Mouse (Mus musculus): ENCODE data around the gene Abhd12. TPM values are rescaled to one million over a fixed set of nuclear protein-coding genes. Genes with fewer than 3 reads are reported as not detected.

Abhd12 gene
- polyA plus RNA-seq, 1 experiment from 2014 or later: 44.1 TPM

DNA sequence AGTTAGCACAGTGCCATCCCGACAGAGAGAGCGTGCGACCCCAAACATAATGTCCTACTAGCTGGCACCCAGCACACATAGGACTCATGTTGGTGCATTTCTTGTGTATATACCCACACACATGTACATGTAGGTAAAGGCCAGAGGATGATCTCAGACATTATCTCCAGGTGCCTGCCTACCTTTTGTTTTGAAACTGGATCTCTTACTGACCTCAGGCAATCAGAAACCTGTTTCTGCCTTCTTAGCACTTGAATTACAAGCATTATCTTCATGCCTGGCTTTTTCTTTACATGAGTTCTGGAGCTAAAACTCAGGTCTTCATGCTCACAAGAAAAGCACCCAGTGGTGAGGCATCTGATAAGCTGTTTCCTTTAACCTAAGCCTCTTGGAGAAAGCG is 68.6 kb downstream of the Abhd12 start:
- Histone ChIP-seq H3K27ac (replicated peaks in 1 of 2; ENCODE audit: control insufficient read depth in 1 of 2, insufficient read depth in 1 of 2, low read depth in 2 of 2, low read length in 2 of 2) (no peak overlapping the region), H3K4me1 (ENCODE audit: control insufficient read depth in 2 of 2, insufficient read depth in 2 of 2, low read length in 2 of 2) (no peaks in the 10 kb centered on the region), H3K4me3 (ENCODE audit: control insufficient read depth in 1 of 2, insufficient read depth in 1 of 2, low read depth in 1 of 2, low read length in 2 of 2) (no peak overlapping the region), H3K4me2 (ENCODE audit: low read length) (no peak overlapping the region), H3K9me3 (ENCODE audit: control insufficient read depth, low read length) (no peaks in the 10 kb centered on the region), H3K9ac (ENCODE audit: low read length) (no peak overlapping the region), H3K27me3 (ENCODE audit: control insufficient read depth, insufficient read depth, low read length) (no peaks in the 10 kb centered on the region), H3K36me3 (ENCODE audit: control insufficient read depth, insufficient read depth, low read length) (peaks cover 56% of the 10 kb centered on the region)
- 91% methylated on average over 4 of the region's 4 CpGs for WGBS
- no peak for ATAC-seq (ENCODE audit: insufficient number of reproducible peaks, insufficient read depth, low FRiP score, low read depth)

DNA sequence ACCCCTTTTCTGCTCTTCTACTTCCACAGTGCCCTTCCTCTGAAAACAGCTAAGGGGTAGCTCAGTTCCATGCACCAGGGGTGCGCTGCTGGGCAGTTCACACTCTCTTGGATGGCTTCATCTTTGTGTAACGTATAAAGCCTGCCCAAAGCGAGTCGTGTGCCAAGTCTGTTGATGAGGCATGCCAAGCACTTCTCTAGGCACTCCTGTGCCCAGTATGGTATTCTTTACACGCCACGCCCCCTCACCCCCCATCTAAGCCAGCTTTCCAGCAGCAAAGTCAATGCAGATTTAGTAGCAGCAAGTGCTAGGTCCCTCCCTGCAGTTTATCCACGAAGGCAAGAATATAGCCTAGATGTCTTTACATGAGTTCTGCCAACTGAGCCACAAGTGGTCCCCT is 69.9 kb downstream of the Abhd12 start:
- Histone ChIP-seq H3K27me3 (ENCODE audit: control insufficient read depth, insufficient read depth, low read length) (no peaks in the 10 kb centered on the region), H3K9me3 (ENCODE audit: control insufficient read depth, low read length) (no peaks in the 10 kb centered on the region), H3K4me1 (ENCODE audit: control insufficient read depth in 2 of 2, insufficient read depth in 2 of 2, low read length in 2 of 2) (no peaks in the 10 kb centered on the region), H3K4me3 (ENCODE audit: control insufficient read depth in 1 of 2, insufficient read depth in 1 of 2, low read depth in 1 of 2, low read length in 2 of 2) (no peak overlapping the region), H3K27ac (replicated peaks in 1 of 2; ENCODE audit: control insufficient read depth in 1 of 2, insufficient read depth in 1 of 2, low read depth in 2 of 2, low read length in 2 of 2) (no peak overlapping the region), H3K36me3 (ENCODE audit: control insufficient read depth, insufficient read depth, low read length) (peaks cover 69% of the 10 kb centered on the region), H3K4me2 (ENCODE audit: low read length) (no peak overlapping the region), H3K9ac (ENCODE audit: low read length) (no peak overlapping the region)
- 82% methylated on average over 7 of the region's 7 CpGs for WGBS
- no peak for ATAC-seq (ENCODE audit: insufficient number of reproducible peaks, insufficient read depth, low FRiP score, low read depth)

DNA sequence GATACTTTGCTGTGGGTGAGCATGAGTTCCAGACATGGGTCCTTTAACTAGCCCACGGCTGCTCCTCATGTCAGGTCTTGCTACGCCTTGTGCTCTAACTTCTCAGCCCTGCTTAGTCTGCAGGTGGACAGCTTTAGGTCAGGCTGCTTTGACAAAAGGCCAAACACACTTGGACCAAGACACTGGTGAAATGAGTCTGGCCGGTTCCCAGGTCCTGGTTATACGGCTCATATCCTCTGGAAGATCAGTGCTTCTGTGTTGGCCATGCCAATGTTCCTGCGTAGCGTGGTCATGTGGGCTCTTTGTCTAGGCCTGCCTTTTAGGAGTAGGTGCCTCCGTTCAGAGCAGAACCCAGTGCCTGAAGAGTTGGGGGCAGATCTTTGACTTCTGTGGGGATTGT is 72.5 kb downstream of the Abhd12 start:
- H3K36me3 ChIP-seq (ENCODE audit: control insufficient read depth, insufficient read depth, low read length): peaks cover 92% of the 10 kb centered on the region

DNA sequence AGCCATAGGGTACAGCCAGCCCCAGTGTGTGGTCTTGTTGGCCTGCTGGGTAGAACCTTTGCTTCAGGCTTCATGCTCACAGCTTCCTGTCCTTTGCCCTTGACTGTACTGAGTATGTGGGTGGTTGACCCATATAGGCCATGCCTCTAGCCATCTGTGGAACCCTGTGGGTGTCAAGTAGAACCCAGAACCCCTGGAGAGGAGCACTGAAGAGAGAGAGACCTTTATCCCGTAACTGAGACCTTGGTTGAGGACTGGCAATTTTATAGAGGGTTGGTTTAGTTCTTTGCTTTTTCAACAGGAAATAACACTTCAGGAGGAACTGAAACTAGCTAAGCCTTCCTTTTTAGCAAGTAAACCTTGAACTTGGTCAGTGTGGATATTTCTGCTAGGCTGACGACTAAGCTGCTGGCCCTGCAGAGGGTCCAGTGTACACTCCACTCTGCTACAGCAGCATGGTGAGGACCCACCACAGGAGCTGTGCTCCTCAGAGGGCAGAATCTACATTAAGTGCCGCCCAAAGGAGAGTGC is 73.6 kb downstream of the Abhd12 start:
- no peaks in the 10 kb centered on the region for H3K4me1 ChIP-seq (ENCODE audit: control insufficient read depth in 2 of 2, insufficient read depth in 2 of 2, low read length in 2 of 2)
- no peak overlapping the region for H3K4me3 ChIP-seq (ENCODE audit: control insufficient read depth in 1 of 2, insufficient read depth in 1 of 2, low read depth in 1 of 2, low read length in 2 of 2)
- no peak overlapping the region for H3K4me2 ChIP-seq (ENCODE audit: low read length)
- no peaks in the 10 kb centered on the region for H3K27me3 ChIP-seq (ENCODE audit: control insufficient read depth, insufficient read depth, low read length)
- ATAC-seq (ENCODE audit: insufficient number of reproducible peaks, insufficient read depth, low FRiP score, low read depth): no peak
- no peaks in the 10 kb centered on the region for H3K9me3 ChIP-seq (ENCODE audit: control insufficient read depth, low read length)
- H3K27ac ChIP-seq (replicated peaks in 1 of 2; ENCODE audit: control insufficient read depth in 1 of 2, insufficient read depth in 1 of 2, low read depth in 2 of 2, low read length in 2 of 2): no peak overlapping the region
- 86% methylated on average over 3 of the region's 3 CpGs for WGBS
- no peak overlapping the region for H3K9ac ChIP-seq (ENCODE audit: low read length)
- peaks cover 95% of the 10 kb centered on the region for H3K36me3 ChIP-seq (ENCODE audit: control insufficient read depth, insufficient read depth, low read length)

More for the DNA sequence above, 72.5 kb downstream of the Abhd12 start:
- no peak overlapping the region for H3K4me2 ChIP-seq (ENCODE audit: low read length)
- no peak for ATAC-seq (ENCODE audit: insufficient number of reproducible peaks, insufficient read depth, low FRiP score, low read depth)
- no peak overlapping the region for H3K4me3 ChIP-seq (ENCODE audit: control insufficient read depth in 1 of 2, insufficient read depth in 1 of 2, low read depth in 1 of 2, low read length in 2 of 2)
- no peak overlapping the region for H3K9ac ChIP-seq (ENCODE audit: low read length)
- no peaks in the 10 kb centered on the region for H3K4me1 ChIP-seq (ENCODE audit: control insufficient read depth in 2 of 2, insufficient read depth in 2 of 2, low read length in 2 of 2)
- no peak overlapping the region for H3K27ac ChIP-seq (replicated peaks in 1 of 2; ENCODE audit: control insufficient read depth in 1 of 2, insufficient read depth in 1 of 2, low read depth in 2 of 2, low read length in 2 of 2)
- no peaks in the 10 kb centered on the region for H3K27me3 ChIP-seq (ENCODE audit: control insufficient read depth, insufficient read depth, low read length)
- WGBS: 88% methylated on average over 7 of the region's 7 CpGs
- H3K9me3 ChIP-seq (ENCODE audit: control insufficient read depth, low read length): no peaks in the 10 kb centered on the region

DNA sequence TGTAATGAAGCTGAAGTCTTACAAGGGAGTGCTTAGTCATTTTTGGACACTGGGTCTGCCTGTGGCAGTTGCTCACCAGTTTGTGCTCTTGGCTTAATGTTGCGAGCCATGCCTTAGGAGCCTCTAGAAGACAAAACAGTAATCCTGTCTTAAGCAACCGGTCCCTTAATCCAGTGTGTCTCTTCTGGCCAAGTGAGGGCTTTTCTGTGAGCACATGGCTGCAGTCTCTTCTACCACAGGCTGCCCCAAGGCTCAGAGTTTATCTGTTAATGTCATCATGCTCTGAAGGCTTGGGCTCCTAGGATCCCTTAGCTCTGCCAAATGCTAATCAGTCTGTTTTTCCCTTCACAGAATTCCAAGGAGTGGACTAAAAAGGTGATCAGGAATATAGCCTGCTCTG is 74.5 kb downstream of the Abhd12 start:
- WGBS: 95% methylated on average over 2 of the region's 2 CpGs
- H3K27me3 ChIP-seq (ENCODE audit: control insufficient read depth, insufficient read depth, low read length): no peaks in the 10 kb centered on the region

DNA sequence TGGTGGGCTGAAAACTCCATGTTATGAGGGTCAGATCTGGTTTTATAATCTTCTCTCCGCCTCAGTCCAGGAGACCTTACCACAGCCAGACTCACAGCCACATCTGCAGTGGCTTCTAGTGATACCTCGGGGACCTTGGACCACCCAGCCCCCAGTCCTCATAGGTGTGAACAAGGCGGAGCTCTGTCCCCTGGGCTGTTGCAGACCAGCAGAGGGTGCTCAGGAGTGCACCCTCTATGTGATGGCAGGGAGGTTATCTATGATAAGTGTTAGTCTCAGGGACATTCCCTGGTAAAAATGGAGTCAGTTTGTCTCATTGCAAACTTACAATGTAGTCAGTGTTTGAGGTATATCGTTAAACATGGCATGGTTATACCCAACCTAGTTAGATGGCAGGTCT is 75.9 kb downstream of the Abhd12 start:
- ATAC-seq (ENCODE audit: insufficient number of reproducible peaks, insufficient read depth, low FRiP score, low read depth): no peak
- no peaks in the 10 kb centered on the region for H3K4me1 ChIP-seq (ENCODE audit: control insufficient read depth in 2 of 2, insufficient read depth in 2 of 2, low read length in 2 of 2)
- H3K4me3 ChIP-seq (ENCODE audit: control insufficient read depth in 1 of 2, insufficient read depth in 1 of 2, low read depth in 1 of 2, low read length in 2 of 2): no peak overlapping the region
- H3K4me2 ChIP-seq (ENCODE audit: low read length): no peak overlapping the region
- H3K36me3 ChIP-seq (ENCODE audit: control insufficient read depth, insufficient read depth, low read length): peaks cover 100% of the 10 kb centered on the region
- H3K27ac ChIP-seq (replicated peaks in 1 of 2; ENCODE audit: control insufficient read depth in 1 of 2, insufficient read depth in 1 of 2, low read depth in 2 of 2, low read length in 2 of 2): no peak overlapping the region
- no peaks in the 10 kb centered on the region for H3K27me3 ChIP-seq (ENCODE audit: control insufficient read depth, insufficient read depth, low read length)
- no peak overlapping the region for H3K9ac ChIP-seq (ENCODE audit: low read length)
- 73% methylated on average over 4 of the region's 4 CpGs for WGBS
- no peaks in the 10 kb centered on the region for H3K9me3 ChIP-seq (ENCODE audit: control insufficient read depth, low read length)

More for the DNA sequence above, 74.5 kb downstream of the Abhd12 start:
- H3K4me2 ChIP-seq (ENCODE audit: low read length): no peak overlapping the region
- H3K4me1 ChIP-seq (ENCODE audit: control insufficient read depth in 2 of 2, insufficient read depth in 2 of 2, low read length in 2 of 2): no peaks in the 10 kb centered on the region
- ATAC-seq (ENCODE audit: insufficient number of reproducible peaks, insufficient read depth, low FRiP score, low read depth): no peak
- peaks cover 100% of the 10 kb centered on the region for H3K36me3 ChIP-seq (ENCODE audit: control insufficient read depth, insufficient read depth, low read length)
- H3K27ac ChIP-seq (replicated peaks in 1 of 2; ENCODE audit: control insufficient read depth in 1 of 2, insufficient read depth in 1 of 2, low read depth in 2 of 2, low read length in 2 of 2): no peak overlapping the region
- no peak overlapping the region for H3K9ac ChIP-seq (ENCODE audit: low read length)
- H3K9me3 ChIP-seq (ENCODE audit: control insufficient read depth, low read length): no peaks in the 10 kb centered on the region
- H3K4me3 ChIP-seq (ENCODE audit: control insufficient read depth in 1 of 2, insufficient read depth in 1 of 2, low read depth in 1 of 2, low read length in 2 of 2): no peak overlapping the region

DNA sequence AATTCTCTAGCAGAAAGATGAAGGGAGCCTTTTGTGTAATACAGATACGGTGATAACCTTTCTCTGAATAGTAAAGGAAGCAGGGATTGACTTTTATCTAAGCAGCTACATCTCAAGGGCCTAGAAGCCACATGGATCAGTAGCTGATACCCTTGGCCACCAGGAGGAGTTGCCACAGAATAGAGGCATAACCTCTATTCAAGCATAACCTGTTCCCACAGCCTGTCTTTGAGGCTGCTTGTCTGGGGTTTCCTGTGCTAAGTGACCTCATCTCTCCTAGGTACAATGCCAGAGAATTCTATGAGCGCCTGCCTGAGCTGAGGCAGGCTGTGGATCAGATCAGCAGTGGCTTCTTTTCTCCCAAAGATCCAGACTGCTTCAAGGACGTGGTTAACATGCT is 76.4 kb downstream of the Abhd12 start:
- Histone ChIP-seq H3K9me3 (ENCODE audit: control insufficient read depth, low read length) (no peaks in the 10 kb centered on the region), H3K36me3 (ENCODE audit: control insufficient read depth, insufficient read depth, low read length) (peaks cover 100% of the 10 kb centered on the region)
- ATAC-seq (ENCODE audit: insufficient number of reproducible peaks, insufficient read depth, low FRiP score, low read depth): no peak

DNA sequence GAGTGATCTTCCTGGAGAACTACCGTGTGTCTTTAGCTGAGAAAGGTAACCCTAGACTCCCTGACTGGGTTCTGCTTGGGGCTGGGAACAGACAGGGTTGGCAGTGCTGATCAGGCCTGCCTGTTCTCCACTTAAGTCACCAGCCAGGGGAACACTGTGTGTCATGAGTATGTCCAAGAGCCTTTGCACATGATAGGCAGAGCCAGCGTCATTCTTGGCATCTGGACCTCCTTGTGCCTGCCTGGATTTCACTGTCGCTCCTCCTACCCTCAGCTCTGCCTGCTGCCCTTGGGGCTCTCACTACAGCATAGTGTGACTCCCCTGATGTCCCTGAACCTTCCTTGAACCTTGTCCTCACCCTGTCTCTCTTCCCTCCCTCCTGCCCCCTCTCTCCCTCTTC is 78.1 kb downstream of the Abhd12 start:
- Histone ChIP-seq H3K9me3 (ENCODE audit: control insufficient read depth, low read length) (no peaks in the 10 kb centered on the region), H3K4me1 (ENCODE audit: control insufficient read depth in 2 of 2, insufficient read depth in 2 of 2, low read length in 2 of 2) (no peaks in the 10 kb centered on the region), H3K27ac (replicated peaks in 1 of 2; ENCODE audit: control insufficient read depth in 1 of 2, insufficient read depth in 1 of 2, low read depth in 2 of 2, low read length in 2 of 2) (no peak overlapping the region), H3K4me2 (ENCODE audit: low read length) (no peak overlapping the region), H3K9ac (ENCODE audit: low read length) (no peak overlapping the region), H3K36me3 (ENCODE audit: control insufficient read depth, insufficient read depth, low read length) (peaks cover 100% of the 10 kb centered on the region), H3K4me3 (ENCODE audit: control insufficient read depth in 1 of 2, insufficient read depth in 1 of 2, low read depth in 1 of 2, low read length in 2 of 2) (no peak overlapping the region), H3K27me3 (ENCODE audit: control insufficient read depth, insufficient read depth, low read length) (no peaks in the 10 kb centered on the region)
- no peak for ATAC-seq (ENCODE audit: insufficient number of reproducible peaks, insufficient read depth, low FRiP score, low read depth)
- 78% methylated on average over 3 of the region's 3 CpGs for WGBS

More for the DNA sequence above, 76.4 kb downstream of the Abhd12 start:
- Histone ChIP-seq H3K4me3 (ENCODE audit: control insufficient read depth in 1 of 2, insufficient read depth in 1 of 2, low read depth in 1 of 2, low read length in 2 of 2) (no peak overlapping the region), H3K27ac (replicated peaks in 1 of 2; ENCODE audit: control insufficient read depth in 1 of 2, insufficient read depth in 1 of 2, low read depth in 2 of 2, low read length in 2 of 2) (no peak overlapping the region), H3K27me3 (ENCODE audit: control insufficient read depth, insufficient read depth, low read length) (no peaks in the 10 kb centered on the region), H3K9ac (ENCODE audit: low read length) (no peak overlapping the region), H3K4me1 (ENCODE audit: control insufficient read depth in 2 of 2, insufficient read depth in 2 of 2, low read length in 2 of 2) (no peaks in the 10 kb centered on the region), H3K4me2 (ENCODE audit: low read length) (no peak overlapping the region)
- 78% methylated on average over 3 of the region's 3 CpGs for WGBS
